Mouse (Mus musculus) heart, embryonic 12.5 days (tissue): ENCODE measurements around the gene Klrb1f. TPM values are rescaled to one million over a fixed set of nuclear protein-coding genes. Genes with fewer than 3 reads are reported as not detected.
A peak's percentile ranks its signal among the peaks of the same experiment; 100 is the strongest.

Experiments used
- ATAC-seq: fragments of 200-750 bp; cut with Nextera tagmentation; 2 replicates; pipeline ENCODE4 v1.8.0; 2017; ENCODE audit warnings: moderate TSS enrichment, moderate library complexity; ENCODE audit not compliant: insufficient number of reproducible peaks, low FRiP score
- H3K27ac ChIP-seq: fragments of 300-500 bp; sonication (generic); 2 replicates; pipeline ENCODE4 v1.5.1; 2016; ENCODE audit warnings: mild to moderate bottlenecking, moderate library complexity; ENCODE audit not compliant: poor library complexity, severe bottlenecking
- H3K27me3 ChIP-seq: fragments of 300-500 bp; sonication (generic); replicated peaks from 2 replicates; pipeline ENCODE4 v1.6.1; 2016; ENCODE audit warnings: mild to moderate bottlenecking, moderate library complexity
- H3K36me3 ChIP-seq: fragments of 300-500 bp; sonication (generic); 2 replicates; pipeline ENCODE4 v1.6.1; 2016; ENCODE audit warnings: mild to moderate bottlenecking, moderate library complexity
- H3K4me1 ChIP-seq: fragments of 300-500 bp; sonication (generic); replicated peaks from 2 replicates; pipeline ENCODE4 v1.6.1; 2016; ENCODE audit warnings: mild to moderate bottlenecking
- H3K4me2 ChIP-seq: fragments of 300-500 bp; sonication (generic); 2 replicates; pipeline ENCODE4 v1.6.1; 2016; ENCODE audit warnings: mild to moderate bottlenecking, moderate library complexity
- H3K4me3 ChIP-seq: fragments of 300-500 bp; sonication (generic); 2 replicates; pipeline ENCODE4 v1.5.1; 2016; ENCODE audit warnings: mild to moderate bottlenecking
- H3K9ac ChIP-seq: fragments of 300-500 bp; sonication (generic); 2 replicates; pipeline ENCODE4 v1.6.1; 2016; ENCODE audit warnings: mild to moderate bottlenecking, moderate library complexity
- H3K9me3 ChIP-seq: fragments of 300-500 bp; sonication (generic); replicated peaks from 2 replicates; pipeline ENCODE4 v1.6.1; 2016; ENCODE audit warnings: mild to moderate bottlenecking, moderate library complexity
- WGBS: fragments of 180-500 bp; shearing (Covaris S2); methylation state at CpG from one replicate; pipeline ENCODE4 v1.1.7; 2016; 5-methylcytosine and 5-hydroxymethylcytosine counted together
- polyA plus RNA-seq: library from polyadenylated mRNA; unstranded; fragments of >200 nt; fragmentation: Nextera tagmentation; extraction: Ambion mirVana; gene quantifications from 2 replicates; pipeline ENCODE4 v1.2.1, GENCODE M21; 2016

The Klrb1f gene
- polyA plus RNA-seq, 1 experiment from 2014 or later = not detected

DNA sequence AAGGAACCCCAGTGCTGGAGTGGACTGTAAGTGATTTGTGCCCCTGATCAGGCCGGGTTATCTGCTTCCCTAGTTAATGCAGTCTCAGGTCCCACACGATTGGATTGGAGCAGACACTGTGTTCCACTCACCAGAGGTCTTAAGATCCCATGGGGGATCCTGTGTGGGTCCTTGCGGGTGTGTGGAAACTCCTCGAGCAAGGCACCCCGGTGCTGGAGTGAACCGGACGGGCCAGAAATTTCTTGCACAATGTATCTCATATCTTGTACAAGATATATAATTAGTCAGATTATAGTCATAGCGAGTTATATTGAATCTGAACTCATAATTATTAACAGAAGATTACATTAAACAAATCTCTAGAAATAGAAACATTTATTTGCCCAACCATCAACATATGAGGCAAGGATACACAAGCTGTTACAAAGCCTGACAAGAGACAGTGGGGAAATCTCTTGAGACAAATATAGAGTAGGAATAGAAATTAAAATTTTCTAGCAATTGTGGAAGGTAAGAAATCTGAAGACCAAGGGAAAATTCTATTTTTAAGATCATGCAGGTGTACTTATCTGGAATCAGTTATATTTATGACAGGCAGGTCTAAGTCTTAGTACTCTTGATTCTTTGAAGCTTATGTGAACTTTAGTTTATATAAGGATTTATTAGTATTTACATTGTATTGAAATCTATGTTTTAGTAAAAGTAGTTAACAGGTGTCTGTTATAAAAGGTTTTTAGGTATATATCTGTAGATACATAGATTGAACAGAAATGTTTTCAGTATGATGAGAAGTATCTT is 18.1 kb upstream of the Klrb1f start:
- no peak overlapping the region for H3K4me2 ChIP-seq
- WGBS = 82% methylated on average over 8 of the region's 8 CpGs
- no peaks in the 10 kb centered on the region for H3K4me1 ChIP-seq
- H3K9me3 ChIP-seq = no peaks in the 10 kb centered on the region
- no peak overlapping the region for H3K27ac ChIP-seq
- H3K4me3 ChIP-seq = no peak overlapping the region
- H3K9ac ChIP-seq = no peak overlapping the region
- no peaks in the 10 kb centered on the region for H3K36me3 ChIP-seq
- H3K27me3 ChIP-seq = no peaks in the 10 kb centered on the region
- ATAC-seq = no peak

- H3K27ac ChIP-seq = no peak overlapping the region
- H3K4me2 ChIP-seq = no peak overlapping the region
- H3K27me3 ChIP-seq = no peaks in the 10 kb centered on the region
- no peak overlapping the region for H3K4me3 ChIP-seq
- no peaks in the 10 kb centered on the region for H3K9me3 ChIP-seq
- H3K4me1 ChIP-seq = no peaks in the 10 kb centered on the region
- no peak overlapping the region for H3K9ac ChIP-seq
- WGBS = 57% methylated on average over 6 of the region's 6 CpGs
- H3K36me3 ChIP-seq = no peaks in the 10 kb centered on the region
- ATAC-seq = no peak
These were observed 15.4 kb upstream of the Klrb1f start for GRCm38 (mm10) chr6:129030175-129030824.

DNA sequence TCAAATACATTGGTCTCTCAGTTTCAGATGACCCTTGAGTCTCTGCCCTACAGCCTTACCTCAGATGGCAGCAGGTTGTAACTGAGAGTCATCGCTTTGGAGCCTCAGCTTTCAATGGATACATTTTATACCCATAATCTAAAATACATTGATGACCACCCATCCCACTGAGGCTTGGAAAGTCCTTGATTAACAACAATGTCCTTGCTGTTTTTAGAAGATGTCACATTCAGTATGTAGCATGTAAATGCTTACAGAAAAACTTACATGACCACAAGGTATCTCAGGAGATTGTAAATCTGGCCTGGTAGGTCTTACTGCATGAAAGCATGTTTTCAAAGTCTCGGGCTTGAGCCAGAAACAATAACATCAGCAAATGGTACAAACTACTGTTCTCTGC is 14.7 kb upstream of the Klrb1f start:
- no peak overlapping the region for H3K27ac ChIP-seq
- H3K9me3 ChIP-seq = no peaks in the 10 kb centered on the region
- no peak overlapping the region for H3K4me3 ChIP-seq
- WGBS = 72% methylated on average over 2 of the region's 2 CpGs
- no peaks in the 10 kb centered on the region for H3K36me3 ChIP-seq
- ATAC-seq = no peak
- H3K4me2 ChIP-seq = no peak overlapping the region
- no peaks in the 10 kb centered on the region for H3K27me3 ChIP-seq
- no peaks in the 10 kb centered on the region for H3K4me1 ChIP-seq
- no peak overlapping the region for H3K9ac ChIP-seq

GRCm38 (mm10) chr6:129033397-129033796 is 12.3 kb upstream of the Klrb1f start:
- ATAC-seq = no peak
- Histone ChIP-seq H3K27ac (no peak overlapping the region), H3K9me3 (no peaks in the 10 kb centered on the region), H3K36me3 (no peaks in the 10 kb centered on the region), H3K4me1 (no peaks in the 10 kb centered on the region), H3K4me2 (no peak overlapping the region), H3K9ac (no peak overlapping the region), H3K27me3 (no peaks in the 10 kb centered on the region), H3K4me3 (no peak overlapping the region)
- 66% methylated on average over 2 of the region's 2 CpGs for WGBS

GRCm38 (mm10) chr6:129035017-129035416 is 10.7 kb upstream of the Klrb1f start:
- Histone ChIP-seq H3K4me3 (no peak overlapping the region), H3K9ac (no peak overlapping the region), H3K4me1 (no peaks in the 10 kb centered on the region), H3K9me3 (no peaks in the 10 kb centered on the region), H3K4me2 (no peak overlapping the region), H3K27me3 (no peaks in the 10 kb centered on the region), H3K27ac (no peak overlapping the region), H3K36me3 (no peaks in the 10 kb centered on the region)
- no peak for ATAC-seq
- 69% methylated on average over 2 of the region's 2 CpGs for WGBS

GRCm38 (mm10) chr6:129036326-129036725 is 9.4 kb upstream of the Klrb1f start:
- Histone ChIP-seq H3K4me1 (no peaks in the 10 kb centered on the region), H3K9ac (no peak overlapping the region), H3K4me2 (no peak overlapping the region), H3K4me3 (no peak overlapping the region), H3K36me3 (no peaks in the 10 kb centered on the region), H3K27me3 (no peaks in the 10 kb centered on the region), H3K9me3 (no peaks in the 10 kb centered on the region), H3K27ac (no peak overlapping the region)
- no peak for ATAC-seq

DNA sequence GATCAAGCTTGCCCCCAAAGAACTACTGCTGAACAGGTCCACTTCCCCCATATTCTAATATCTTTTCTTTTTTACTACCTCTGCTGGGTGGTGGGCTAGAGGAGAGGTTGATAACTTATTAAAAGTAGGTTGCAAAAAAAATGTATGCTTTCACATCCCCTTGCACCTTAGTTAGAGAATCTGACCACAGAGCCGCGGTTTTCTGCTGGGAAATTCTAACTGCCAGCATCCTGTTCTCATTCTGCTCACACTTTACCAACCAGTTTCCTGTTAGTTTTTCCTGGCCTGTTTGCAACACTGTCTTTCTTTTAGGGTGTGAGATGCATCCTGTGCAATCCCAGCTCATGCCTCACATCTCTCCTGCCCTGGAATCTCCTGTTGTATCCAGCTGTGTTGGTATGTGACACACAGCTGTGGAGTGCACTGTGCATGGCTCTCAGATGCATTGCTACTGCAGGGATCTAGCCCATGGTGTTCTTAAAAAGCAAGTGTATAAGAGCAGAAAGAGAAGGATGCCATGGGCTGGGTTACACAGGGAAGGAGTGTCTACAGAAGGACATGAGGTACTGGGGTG is 8.7 kb upstream of the Klrb1f start:
- Histone ChIP-seq H3K27me3 (no peaks in the 10 kb centered on the region), H3K4me1 (no peaks in the 10 kb centered on the region), H3K36me3 (no peaks in the 10 kb centered on the region), H3K4me3 (no peak overlapping the region), H3K9ac (no peak overlapping the region), H3K4me2 (no peak overlapping the region), H3K27ac (no peak overlapping the region), H3K9me3 (no peaks in the 10 kb centered on the region)
- 52% methylated on average over 2 of the region's 2 CpGs for WGBS
- ATAC-seq = no peak

GRCm38 (mm10) chr6:129041470-129041869 is 4.2 kb upstream of the Klrb1f start:
- ATAC-seq = no peak
- H3K4me3 ChIP-seq = no peak overlapping the region
- no peak overlapping the region for H3K27ac ChIP-seq
- H3K4me1 ChIP-seq = no peaks in the 10 kb centered on the region
- no peak overlapping the region for H3K9ac ChIP-seq
- no peaks in the 10 kb centered on the region for H3K36me3 ChIP-seq
- no peaks in the 10 kb centered on the region for H3K27me3 ChIP-seq
- H3K9me3 ChIP-seq = no peaks in the 10 kb centered on the region
- no peak overlapping the region for H3K4me2 ChIP-seq
- 83% methylated on average over 2 of the region's 2 CpGs for WGBS

DNA sequence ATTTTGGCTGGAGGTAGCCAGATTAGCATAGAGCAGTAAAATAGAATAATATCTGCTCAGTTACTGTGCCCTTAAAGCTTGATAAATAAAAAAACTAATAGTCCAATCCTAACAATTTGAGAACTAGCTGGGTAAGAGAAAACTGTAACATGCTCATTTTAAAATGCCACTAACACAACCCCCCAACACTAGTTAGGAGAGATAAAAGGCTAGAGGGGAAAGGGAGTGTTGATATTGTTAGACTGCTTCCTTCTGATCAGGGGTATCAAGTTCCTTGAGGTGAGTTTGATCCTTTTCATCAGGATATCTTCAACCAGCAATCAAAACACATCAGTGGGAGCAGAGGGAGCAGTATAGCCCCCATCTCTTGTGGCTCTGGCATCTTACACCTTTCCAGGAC is 3.2 kb upstream of the Klrb1f start:
- Histone ChIP-seq H3K27me3 (no peaks in the 10 kb centered on the region), H3K4me1 (no peaks in the 10 kb centered on the region), H3K4me2 (no peak overlapping the region), H3K36me3 (no peaks in the 10 kb centered on the region), H3K9me3 (no peaks in the 10 kb centered on the region), H3K9ac (no peak overlapping the region), H3K4me3 (no peak overlapping the region), H3K27ac (no peak overlapping the region)
- ATAC-seq = no peak

GRCm38 (mm10) chr6:129048381-129048780 is 2.7 kb downstream of the Klrb1f start:
- 0 out of 2 replicates have a peak, but pooled peaks cover 2% of the 10 kb centered on the region for H3K4me1 ChIP-seq
- WGBS = 30% methylated on average over 4 of the region's 4 CpGs
- no peaks in the 10 kb centered on the region for H3K36me3 ChIP-seq
- H3K9me3 ChIP-seq = no peaks in the 10 kb centered on the region
- H3K27me3 ChIP-seq = no peaks in the 10 kb centered on the region
- H3K9ac ChIP-seq = no peak overlapping the region
- no peak overlapping the region for H3K4me3 ChIP-seq
- H3K4me2 ChIP-seq = peak overlapping the region; percentile 31; the same call in 1 of the 2 replicates
- no peak overlapping the region for H3K27ac ChIP-seq
- no peak for ATAC-seq

DNA sequence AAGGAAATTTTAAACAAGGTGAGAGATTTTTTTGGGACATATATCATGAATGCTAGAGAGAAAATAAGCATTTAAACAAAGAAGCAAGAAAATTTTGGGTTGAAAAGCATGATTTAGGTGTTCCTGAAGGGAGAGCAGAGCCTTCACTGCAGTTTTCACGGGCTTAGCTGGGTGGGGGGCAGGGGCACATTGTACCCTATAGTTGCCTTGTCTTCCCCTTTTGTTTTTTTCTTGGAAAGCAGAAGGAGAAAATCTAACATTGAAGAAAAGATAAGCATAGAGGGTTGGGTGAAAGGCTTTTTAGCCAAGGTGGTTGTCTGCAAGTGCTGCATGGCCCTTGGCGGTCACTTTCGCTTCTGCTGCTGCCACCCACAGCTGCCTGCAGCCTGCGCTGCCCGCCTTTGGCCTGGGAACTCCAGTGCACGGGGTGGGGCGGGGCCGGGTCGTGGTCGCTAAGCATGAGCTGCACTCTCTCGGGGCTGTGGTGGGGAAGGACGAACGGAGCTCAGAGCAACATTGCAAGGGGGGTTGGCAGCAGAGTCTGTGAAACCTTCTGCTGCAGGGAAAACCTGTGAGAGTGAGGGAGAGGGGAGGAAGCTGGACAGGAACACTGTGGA is 3.3 kb downstream of the Klrb1f start:
- Histone ChIP-seq H3K27me3 (no peaks in the 10 kb centered on the region), H3K9ac (peak overlapping the region; percentile 32), H3K4me2 (peak overlapping the region; percentile 70), H3K9me3 (no peaks in the 10 kb centered on the region), H3K27ac (no peak overlapping the region), H3K4me3 (peak overlapping the region; percentile 56), H3K4me1 (0 out of 2 replicates have a peak, but pooled peaks cover 2% of the 10 kb centered on the region), H3K36me3 (no peaks in the 10 kb centered on the region)
- under 1% methylated on average over 13 of the region's 13 CpGs for WGBS
- ATAC-seq = peak; percentile 79
